Mouse (Mus musculus): ENCODE data around the gene Safb. TPM values are rescaled to one million over a fixed set of nuclear protein-coding genes. Genes with fewer than 3 reads are reported as not detected.
"Not testable (repeated sequence)": the region's sequence is repeated elsewhere in the genome, so short reads cannot be mapped to it uniquely, and the experiment has no call there.

Gene Safb
- polyA plus RNA-seq, 1 experiment from 2014 or later, result 109 TPM

GRCm38 (mm10) chr17:56607521-56608062, 23.0 kb downstream of the Safb start:
- Histone ChIP-seq H3K9ac (replicated peaks; ENCODE audit: low read length) (no peak overlapping the region), H3K36me3 (replicated peaks; ENCODE audit: control insufficient read depth, insufficient read depth, low read depth, low read length) (peaks cover 31% of the 10 kb centered on the region), H3K27me3 (ENCODE audit: control insufficient read depth, insufficient read depth, low read length) (no peaks in the 10 kb centered on the region), H3K4me2 (ENCODE audit: low read depth, low read length) (no peak overlapping the region), H3K4me3 (ENCODE audit: low read depth, low read length) (no peak overlapping the region), H3K27ac (replicated peaks; ENCODE audit: low read depth, low read length) (no peak overlapping the region), H3K4me1 (ENCODE audit: control insufficient read depth, insufficient read depth, low read length) (no peaks in the 10 kb centered on the region; the same call in 1 of the 2 replicates), H3K9me3 (replicated peaks; ENCODE audit: control insufficient read depth, low read length) (no peaks in the 10 kb centered on the region)
- DNase-seq (ENCODE audit: low spot score), result no peak
- 73% methylated on average over 3 of the region's 3 CpGs for WGBS
- no peak for ATAC-seq (replicated peaks; ENCODE audit: insufficient number of reproducible peaks, low FRiP score, low TSS enrichment, low read depth)

DNA sequence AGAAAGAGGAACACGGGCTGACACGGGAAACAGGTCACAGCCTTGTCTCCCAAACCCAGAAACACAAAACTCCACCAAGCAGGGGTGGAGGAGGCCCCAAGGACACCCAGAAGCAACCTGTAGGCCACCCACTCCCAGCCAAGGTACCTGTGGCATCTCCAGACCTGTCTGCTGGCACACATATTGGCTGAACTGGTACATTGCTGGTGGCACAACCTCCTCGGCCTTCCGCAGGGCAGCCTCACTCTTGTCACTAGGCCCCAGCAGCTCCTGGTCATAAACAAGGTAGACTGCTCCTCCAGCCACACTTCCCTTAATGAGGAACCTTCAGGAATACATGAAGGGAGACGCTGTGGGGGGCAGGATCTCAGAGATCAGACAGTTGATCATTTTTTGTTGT, 24.1 kb downstream of the Safb start:
- Histone ChIP-seq H3K4me3 (ENCODE audit: low read depth, low read length) (peak overlapping the region; percentile 42), H3K4me1 (ENCODE audit: control insufficient read depth, insufficient read depth, low read length) (no peaks in the 10 kb centered on the region; the same call in 1 of the 2 replicates), H3K4me2 (ENCODE audit: low read depth, low read length) (peak overlapping the region; percentile 41), H3K9ac (replicated peaks; ENCODE audit: low read length) (peak overlapping the region; percentile 18; the same call in 1 of the 2 replicates), H3K9me3 (replicated peaks; ENCODE audit: control insufficient read depth, low read length) (no peaks in the 10 kb centered on the region), H3K36me3 (replicated peaks; ENCODE audit: control insufficient read depth, insufficient read depth, low read depth, low read length) (peaks cover 20% of the 10 kb centered on the region), H3K27ac (replicated peaks; ENCODE audit: low read depth, low read length) (no peak overlapping the region), H3K27me3 (ENCODE audit: control insufficient read depth, insufficient read depth, low read length) (no peaks in the 10 kb centered on the region)
- DNase-seq (ENCODE audit: low spot score) (no peak), ATAC-seq (replicated peaks; ENCODE audit: insufficient number of reproducible peaks, low FRiP score, low TSS enrichment, low read depth) (no peak)
- WGBS, result 69% methylated on average over 5 of the region's 5 CpGs

DNA sequence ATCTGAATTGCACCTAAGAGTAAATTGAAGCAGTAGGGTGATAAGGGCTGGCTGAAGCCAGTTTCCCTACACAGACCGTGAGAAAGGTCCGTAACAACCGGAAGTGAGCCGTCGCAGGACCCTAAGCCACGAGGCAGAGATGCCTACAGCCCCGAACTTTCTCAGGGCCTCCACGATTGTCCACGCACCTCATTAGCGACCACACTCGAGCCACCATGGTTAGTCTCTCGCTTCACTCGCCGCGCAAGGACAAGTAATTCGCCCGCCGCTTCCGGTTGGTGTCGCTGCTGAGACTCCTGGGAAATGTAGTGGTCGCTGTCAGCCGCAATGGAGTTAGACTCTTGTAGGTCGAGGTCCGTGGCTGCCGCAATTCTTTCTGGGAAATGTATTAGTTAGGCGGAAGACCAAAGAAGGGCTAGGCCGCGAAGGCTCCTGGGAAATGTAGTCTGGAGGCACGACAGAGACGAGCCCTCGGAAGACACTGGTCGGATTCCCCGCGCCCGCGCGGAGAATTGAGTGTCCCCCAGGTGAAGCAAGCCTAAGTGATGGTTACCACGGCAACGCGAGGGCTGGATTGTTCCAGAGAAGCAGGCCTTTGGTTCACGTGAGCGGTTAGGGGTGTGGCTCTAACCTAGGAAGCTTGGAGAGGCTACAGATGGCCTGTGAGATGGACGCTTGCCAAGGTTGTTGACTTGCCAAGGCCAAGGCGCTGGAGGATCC, 25.0 kb downstream of the Safb start, which contains the start of gene 2410015M20Rik:
Gene 2410015M20Rik (minus strand): TSS at position 320 of the 720 bp plus-strand sequence.
- ATAC-seq (replicated peaks; ENCODE audit: insufficient number of reproducible peaks, low FRiP score, low TSS enrichment, low read depth) (peak; percentile 84), DNase-seq (ENCODE audit: low spot score) (peak; percentile 98)
- no peaks in the 10 kb centered on the region for H3K27me3 ChIP-seq (ENCODE audit: control insufficient read depth, insufficient read depth, low read length)
- H3K4me3 ChIP-seq (ENCODE audit: low read depth, low read length), result peak within 1 kb of the TSS; percentile 42
- H3K36me3 ChIP-seq (replicated peaks; ENCODE audit: control insufficient read depth, insufficient read depth, low read depth, low read length), result peaks cover 18% of the 10 kb centered on the region
- peaks cover 3% of the 10 kb centered on the region; the same call in 1 of the 2 replicates for H3K4me1 ChIP-seq (ENCODE audit: control insufficient read depth, insufficient read depth, low read length)
- H3K9ac ChIP-seq (replicated peaks; ENCODE audit: low read length), result peak within 1 kb of the TSS; percentile 62
- H3K4me2 ChIP-seq (ENCODE audit: low read depth, low read length), result peak within 1 kb of the TSS; percentile 74
- no peaks in the 10 kb centered on the region for H3K9me3 ChIP-seq (replicated peaks; ENCODE audit: control insufficient read depth, low read length)
- no peak within 1 kb of the TSS for H3K27ac ChIP-seq (replicated peaks; ENCODE audit: low read depth, low read length)
- WGBS, result under 1% methylated on average over 44 of the region's 44 CpGs

- Histone ChIP-seq H3K9me3 (replicated peaks; ENCODE audit: control insufficient read depth, low read length) (no peaks in the 10 kb centered on the region), H3K9ac (replicated peaks; ENCODE audit: low read length) (no peak overlapping the region), H3K27ac (replicated peaks; ENCODE audit: low read depth, low read length) (no peak overlapping the region), H3K27me3 (ENCODE audit: control insufficient read depth, insufficient read depth, low read length) (no peaks in the 10 kb centered on the region), H3K4me2 (ENCODE audit: low read depth, low read length) (no peak overlapping the region), H3K4me1 (ENCODE audit: control insufficient read depth, insufficient read depth, low read length) (peaks cover 7% of the 10 kb centered on the region), H3K36me3 (replicated peaks; ENCODE audit: control insufficient read depth, insufficient read depth, low read depth, low read length) (peaks cover 7% of the 10 kb centered on the region), H3K4me3 (ENCODE audit: low read depth, low read length) (no peak overlapping the region)
- ATAC-seq (replicated peaks; ENCODE audit: insufficient number of reproducible peaks, low FRiP score, low TSS enrichment, low read depth) (no peak), DNase-seq (ENCODE audit: low spot score) (no peak)
- WGBS, result 57% methylated on average over 2 of the region's 2 CpGs
Observed at GRCm38 (mm10) chr17:56611323-56611722, 26.7 kb downstream of the Safb start.

DNA sequence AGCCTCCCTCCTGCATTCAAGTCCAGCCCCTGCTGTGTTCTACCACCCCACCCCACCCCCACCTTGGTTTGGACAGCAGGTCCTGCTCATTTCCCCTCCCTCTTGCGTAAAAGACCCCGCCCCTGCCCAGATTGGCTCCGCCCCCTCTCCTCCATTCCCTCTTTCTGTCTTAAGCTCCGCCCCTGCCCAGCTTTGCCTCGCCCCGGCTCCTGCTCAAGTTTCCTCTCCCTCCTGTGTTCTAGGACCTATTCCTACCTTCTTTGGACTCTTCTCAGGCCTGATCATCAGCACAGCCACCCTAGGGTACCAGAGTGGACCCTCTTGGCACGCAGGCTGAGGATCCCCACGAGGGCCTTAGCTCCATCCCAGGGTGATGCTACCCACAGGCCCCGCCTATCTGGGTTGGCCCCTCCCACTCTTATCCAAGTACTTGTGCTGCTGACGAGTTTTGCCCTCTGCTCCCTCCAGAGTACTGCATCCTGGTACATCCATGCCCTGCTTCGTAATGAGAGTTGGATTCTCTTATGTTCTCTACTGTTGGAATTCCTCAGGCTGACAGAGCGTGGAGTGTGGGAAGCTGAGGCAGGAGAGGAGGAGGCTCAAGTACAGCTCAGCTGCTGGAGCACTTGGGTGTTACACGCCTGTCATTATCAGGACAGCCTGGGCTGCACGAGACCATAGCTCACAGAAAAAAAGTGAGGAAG, 27.4 kb downstream of the Safb start:
- Histone ChIP-seq H3K4me1 (ENCODE audit: control insufficient read depth, insufficient read depth, low read length) (peaks cover 7% of the 10 kb centered on the region), H3K4me2 (ENCODE audit: low read depth, low read length) (no peak overlapping the region), H3K9ac (replicated peaks; ENCODE audit: low read length) (no peak overlapping the region), H3K4me3 (ENCODE audit: low read depth, low read length) (no peak overlapping the region), H3K27me3 (ENCODE audit: control insufficient read depth, insufficient read depth, low read length) (no peaks in the 10 kb centered on the region), H3K36me3 (replicated peaks; ENCODE audit: control insufficient read depth, insufficient read depth, low read depth, low read length) (peaks cover 7% of the 10 kb centered on the region), H3K27ac (replicated peaks; ENCODE audit: low read depth, low read length) (no peak overlapping the region), H3K9me3 (replicated peaks; ENCODE audit: control insufficient read depth, low read length) (no peaks in the 10 kb centered on the region)
- DNase-seq (ENCODE audit: low spot score) (peak; percentile 42), ATAC-seq (replicated peaks; ENCODE audit: insufficient number of reproducible peaks, low FRiP score, low TSS enrichment, low read depth) (no peak)
- WGBS, result 12% methylated on average over 14 of the region's 14 CpGs

DNA sequence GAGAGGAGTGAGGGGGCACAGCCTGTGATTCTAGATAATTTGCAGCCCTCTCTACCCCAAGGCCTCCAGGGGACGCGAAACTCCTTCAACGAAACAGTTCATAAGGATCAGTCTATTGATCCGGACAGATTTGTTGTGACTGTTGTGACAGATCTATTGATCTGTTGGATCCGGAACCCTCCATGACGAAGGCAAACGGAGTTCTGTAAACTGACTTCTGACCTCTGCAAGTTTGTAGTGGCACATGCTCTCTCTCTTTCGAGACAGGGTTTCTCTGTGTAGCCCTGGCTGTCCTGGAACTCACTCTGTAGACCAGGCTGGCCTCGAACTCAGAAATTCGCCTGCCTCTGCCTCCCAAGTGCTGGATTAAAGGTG, 27.9 kb downstream of the Safb start:
- not testable (repeated sequence) for H3K4me2 ChIP-seq (ENCODE audit: low read depth, low read length); ATAC-seq (replicated peaks; ENCODE audit: insufficient number of reproducible peaks, low FRiP score, low TSS enrichment, low read depth); H3K36me3 ChIP-seq (replicated peaks; ENCODE audit: control insufficient read depth, insufficient read depth, low read depth, low read length); H3K9ac ChIP-seq (replicated peaks; ENCODE audit: low read length); H3K27me3 ChIP-seq (ENCODE audit: control insufficient read depth, insufficient read depth, low read length); H3K4me1 ChIP-seq (ENCODE audit: control insufficient read depth, insufficient read depth, low read length); DNase-seq (ENCODE audit: low spot score); H3K9me3 ChIP-seq (replicated peaks; ENCODE audit: control insufficient read depth, low read length); H3K27ac ChIP-seq (replicated peaks; ENCODE audit: low read depth, low read length); H3K4me3 ChIP-seq (ENCODE audit: low read depth, low read length)
- 71% methylated on average over 10 of the region's 10 CpGs for WGBS

DNA sequence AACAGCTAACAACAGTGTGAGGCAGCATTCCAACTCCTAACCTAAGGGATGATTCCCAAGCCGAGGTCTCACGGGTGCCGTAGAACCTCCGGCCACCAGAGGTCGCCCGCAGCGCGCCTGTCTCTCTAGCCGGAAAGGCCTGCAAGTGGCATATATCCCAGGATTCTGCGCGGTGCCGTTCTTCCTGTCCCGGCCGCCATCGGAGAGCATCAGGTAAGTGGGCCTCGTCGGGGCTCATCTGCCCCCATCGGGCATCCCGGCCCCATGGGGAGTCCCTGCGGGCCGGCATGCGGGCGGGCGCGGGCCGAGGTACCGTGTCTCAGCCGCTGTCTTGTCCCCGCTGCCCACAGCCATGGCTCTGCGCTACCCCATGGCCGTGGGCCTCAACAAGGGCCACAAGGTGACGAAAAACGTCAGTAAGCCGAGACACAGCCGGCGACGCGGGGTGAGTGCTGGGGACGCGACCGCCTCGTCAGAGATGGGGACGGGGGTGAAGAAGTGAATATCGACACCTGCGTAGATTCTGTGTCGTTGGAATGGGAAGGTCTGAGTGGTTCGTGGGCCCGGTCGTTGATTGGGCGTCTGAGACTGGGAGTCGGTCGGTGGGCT, 28.7 kb downstream of the Safb start, which contains the start of gene Rpl36:
Gene Rpl36 (plus strand): TSS at position 181 of the 609 bp plus-strand sequence.
- peak; percentile 95 for DNase-seq (ENCODE audit: low spot score)
- peak within 1 kb of the TSS; percentile 75 for H3K4me3 ChIP-seq (ENCODE audit: low read depth, low read length)
- peak within 1 kb of the TSS; percentile 88 for H3K4me2 ChIP-seq (ENCODE audit: low read depth, low read length)
- no peaks in the 10 kb centered on the region for H3K27me3 ChIP-seq (ENCODE audit: control insufficient read depth, insufficient read depth, low read length)
- peaks cover 7% of the 10 kb centered on the region for H3K4me1 ChIP-seq (ENCODE audit: control insufficient read depth, insufficient read depth, low read length)
- H3K36me3 ChIP-seq (replicated peaks; ENCODE audit: control insufficient read depth, insufficient read depth, low read depth, low read length), result peaks cover 11% of the 10 kb centered on the region
- WGBS, result under 1% methylated on average over 52 of the region's 52 CpGs
- peak; percentile 32 for ATAC-seq (replicated peaks; ENCODE audit: insufficient number of reproducible peaks, low FRiP score, low TSS enrichment, low read depth)
- H3K9me3 ChIP-seq (replicated peaks; ENCODE audit: control insufficient read depth, low read length), result no peaks in the 10 kb centered on the region
- H3K9ac ChIP-seq (replicated peaks; ENCODE audit: low read length), result peak within 1 kb of the TSS; percentile 86
- H3K27ac ChIP-seq (replicated peaks; ENCODE audit: low read depth, low read length), result peak within 1 kb of the TSS; percentile 78
